Mouse (Mus musculus): ENCODE data around the gene Smagp. TPM values are rescaled to one million over a fixed set of nuclear protein-coding genes. Genes with fewer than 3 reads are reported as not detected.

The Smagp gene
- polyA plus RNA-seq (2012; rRNA removed), result 94.8 and 140 TPM in 2 replicates

- DNase-seq (ENCODE audit: low read depth), result no peak
Measured at GRCm38 (mm10) chr15:100636700-100637501, at the start of gene Smagp. Gene Smagp (minus strand): TSS chr15:100636940.

GRCm38 (mm10) chr15:100686434-100686833, 49.7 kb upstream of the Smagp start:
- DNase-seq (ENCODE audit: low read depth), result no peak

GRCm38 (mm10) chr15:100685849-100686248, 49.1 kb upstream of the Smagp start:
- DNase-seq (ENCODE audit: low read depth), result no peak

- no peak for DNase-seq (ENCODE audit: low read depth)
Measured at GRCm38 (mm10) chr15:100685255-100685654, 48.5 kb upstream of the Smagp start.

- no peak for DNase-seq (ENCODE audit: low read depth)
Measured at GRCm38 (mm10) chr15:100684450-100684849, 47.7 kb upstream of the Smagp start.

GRCm38 (mm10) chr15:100683041-100683440, 46.3 kb upstream of the Smagp start:
- no peak for DNase-seq (ENCODE audit: low read depth)

- no peak for DNase-seq (ENCODE audit: low read depth)
Measured at GRCm38 (mm10) chr15:100681770-100682169, 45.0 kb upstream of the Smagp start.

GRCm38 (mm10) chr15:100680381-100680780, 43.6 kb upstream of the Smagp start:
- DNase-seq (ENCODE audit: low read depth), result no peak

- DNase-seq (ENCODE audit: low read depth), result no peak
Measured at GRCm38 (mm10) chr15:100679005-100679404, 42.3 kb upstream of the Smagp start.

GRCm38 (mm10) chr15:100678581-100678980, 41.8 kb upstream of the Smagp start:
- DNase-seq (ENCODE audit: low read depth), result no peak

GRCm38 (mm10) chr15:100677675-100678074, 40.9 kb upstream of the Smagp start:
- DNase-seq (ENCODE audit: low read depth), result no peak

- DNase-seq (ENCODE audit: low read depth), result no peak
Measured at GRCm38 (mm10) chr15:100676521-100676920, 39.8 kb upstream of the Smagp start.

GRCm38 (mm10) chr15:100675486-100675885, 38.7 kb upstream of the Smagp start:
- no peak for DNase-seq (ENCODE audit: low read depth)

GRCm38 (mm10) chr15:100674566-100674965, 37.8 kb upstream of the Smagp start:
- DNase-seq (ENCODE audit: low read depth), result no peak

- no peak for DNase-seq (ENCODE audit: low read depth)
Measured at GRCm38 (mm10) chr15:100673585-100674391, 37.0 kb upstream of the Smagp start.

GRCm38 (mm10) chr15:100670833-100671232, 34.1 kb upstream of the Smagp start:
- no peak for DNase-seq (ENCODE audit: low read depth)

GRCm38 (mm10) chr15:100670004-100670403, 33.3 kb upstream of the Smagp start:
- no peak for DNase-seq (ENCODE audit: low read depth)

- DNase-seq (ENCODE audit: low read depth), result no peak
Measured at GRCm38 (mm10) chr15:100669337-100669736, 32.6 kb upstream of the Smagp start, which contains the start of gene Bin2. Gene Bin2 (minus strand): TSS chr15:100669553.

GRCm38 (mm10) chr15:100667871-100668545, 31.3 kb upstream of the Smagp start:
- DNase-seq (ENCODE audit: low read depth), result no peak

GRCm38 (mm10) chr15:100667420-100667819, 30.7 kb upstream of the Smagp start:
- DNase-seq (ENCODE audit: low read depth), result no peak

- no peak for DNase-seq (ENCODE audit: low read depth)
Measured at GRCm38 (mm10) chr15:100666851-100667250, 30.1 kb upstream of the Smagp start.

GRCm38 (mm10) chr15:100666219-100666696, 29.5 kb upstream of the Smagp start:
- DNase-seq (ENCODE audit: low read depth), result no peak
